ENCODE assay signal across 13 mouse cellular contexts in genomic region chr13:44582767-44583085, GRCm38 (mm10).
DNase-seq lines count a peak whose midpoint lies in the region; ATAC-seq and TF ChIP-seq lines count a peak whose summit lies in the region.
"Had no signal": no experiment of that assay in that cellular context is flagged by ENCODE, and none has a peak within 500 bp of the region (broad histone marks: within the 10 kb centered on the region; RNA-seq: fewer than 3 reads in every experiment).

No protein-coding gene starts in this region.

- H3K36me3 ChIP-seq in heart, embryonic 10.5 days = no peaks in the 10 kb centered on the region
- H3K36me3 ChIP-seq in embryonic facial prominence, embryonic 14.5 days (ENCODE audit: control insufficient read depth, insufficient read depth, low read length) = no peaks in the 10 kb centered on the region
- no peaks in the 10 kb centered on the region for H3K36me3 ChIP-seq in hindbrain, postnatal 0 days (ENCODE audit: insufficient read depth, low read length)
- H3K36me3 ChIP-seq in midbrain, postnatal 0 days (ENCODE audit: insufficient read depth, low read length) = no peaks in the 10 kb centered on the region
- no peaks in the 10 kb centered on the region for H3K36me3 ChIP-seq in thymus, adult 2 months (ENCODE audit: control insufficient read depth, insufficient read depth, low read length)

- no peak for DNase-seq in heart, embryonic 10.5 days (ENCODE audit: low spot score)
- DNase-seq in heart, adult 18-20 months = no peak
- peak; percentile 68 for DNase-seq in embryonic facial prominence, embryonic 14.5 days (ENCODE audit: low spot score)
- DNase-seq in hindbrain, postnatal 0 days (ENCODE audit: low spot score) = no peak
- no peak for DNase-seq in midbrain, postnatal 0 days (ENCODE audit: low spot score)
- no peak for DNase-seq in thymus, adult 2 months
- DNase-seq in lung, postnatal 36 days = no peak
- no peak for DNase-seq in right cerebral cortex, postnatal 4 days
- DNase-seq: adrenal gland, adult 8-10 months; cerebellum, adult 11 months; kidney, postnatal 25 days; spleen, adult 18-20 months had no signal

- TF ChIP-seq POLR2A in thymus, adult 2 months (IDR thresholded peaks at IDR 0.05; ENCODE audit: control insufficient read depth, extremely low read depth, insufficient read depth, low read length, poor library complexity) = no peak

- peak overlapping the region; percentile 86 for H3K27ac ChIP-seq in heart, embryonic 10.5 days
- H3K27ac ChIP-seq in embryonic facial prominence, embryonic 14.5 days (replicated peaks; ENCODE audit: low read depth, low read length) = no peak overlapping the region
- H3K27ac ChIP-seq in hindbrain, postnatal 0 days = no peak overlapping the region
- H3K27ac ChIP-seq in midbrain, postnatal 0 days (ENCODE audit: low read depth, low read length) = 0 out of 2 replicates have a peak overlapping the region, but pooled peaks have one; percentile 1
- H3K27ac ChIP-seq in thymus, adult 2 months (ENCODE audit: control insufficient read depth, insufficient read depth, low read length) = no peak overlapping the region

- peak overlapping the region; percentile 46 for H3K4me3 ChIP-seq in heart, embryonic 10.5 days
- H3K4me3 ChIP-seq in embryonic facial prominence, embryonic 14.5 days (ENCODE audit: low read depth, low read length) = no peak overlapping the region
- H3K4me3 ChIP-seq in hindbrain, postnatal 0 days (ENCODE audit: low read length) = no peak overlapping the region
- H3K4me3 ChIP-seq in midbrain, postnatal 0 days (ENCODE audit: low read depth, low read length) = no peak overlapping the region
- H3K4me3 ChIP-seq in thymus, adult 2 months (ENCODE audit: control insufficient read depth, insufficient read depth, low read length) = no peak overlapping the region
- H3K4me3 ChIP-seq: erythroblast, embryonic 14.5 days had no signal

- peak overlapping the region; percentile 43 for H3K4me2 ChIP-seq in embryonic facial prominence, embryonic 14.5 days (ENCODE audit: low read depth, low read length)
- H3K4me2 ChIP-seq in hindbrain, postnatal 0 days (ENCODE audit: low read depth, low read length) = 0 out of 2 replicates have a peak overlapping the region, but pooled peaks have one; percentile 37
- peak overlapping the region; percentile 27 for H3K4me2 ChIP-seq in midbrain, postnatal 0 days (ENCODE audit: low read depth, low read length, poor library complexity, severe bottlenecking)

- TF ChIP-seq CTCF in hindbrain, postnatal 0 days (IDR thresholded peaks at IDR 0.05; ENCODE audit: low read depth) = no peak
- TF ChIP-seq CTCF in midbrain, postnatal 0 days (IDR thresholded peaks at IDR 0.05) = no peak
- no peak for TF ChIP-seq CTCF in thymus, adult 2 months (IDR thresholded peaks at IDR 0.05; ENCODE audit: borderline replicate concordance, control insufficient read depth, extremely low read depth, insufficient read depth, low read length, poor library complexity)

- no peaks in the 10 kb centered on the region for H3K27me3 ChIP-seq in heart, embryonic 10.5 days (ENCODE audit: insufficient read depth, poor library complexity, severe bottlenecking)
- H3K27me3 ChIP-seq in embryonic facial prominence, embryonic 14.5 days (replicated peaks; ENCODE audit: control insufficient read depth, insufficient read depth, low read length) = no peaks in the 10 kb centered on the region
- no peaks in the 10 kb centered on the region for H3K27me3 ChIP-seq in hindbrain, postnatal 0 days (ENCODE audit: insufficient read depth, low read length)
- H3K27me3 ChIP-seq in midbrain, postnatal 0 days (ENCODE audit: insufficient read depth, low read length) = no peaks in the 10 kb centered on the region
- H3K27me3 ChIP-seq in thymus, adult 2 months (ENCODE audit: control insufficient read depth, insufficient read depth, low read length) = no peaks in the 10 kb centered on the region

- no peak for ATAC-seq in embryonic facial prominence, embryonic 14.5 days (ENCODE audit: low read depth)
- no peak for ATAC-seq in hindbrain, postnatal 0 days
- ATAC-seq in midbrain, postnatal 0 days (ENCODE audit: low FRiP score) = no peak

- no peaks in the 10 kb centered on the region for H3K9me3 ChIP-seq in heart, embryonic 10.5 days
- peaks cover 9% of the 10 kb centered on the region for H3K9me3 ChIP-seq in embryonic facial prominence, embryonic 14.5 days (ENCODE audit: control insufficient read depth, low read length)
- no peaks in the 10 kb centered on the region for H3K9me3 ChIP-seq in hindbrain, postnatal 0 days (ENCODE audit: low read length)
- peaks cover 5% of the 10 kb centered on the region; the same call in 1 of the 2 replicates for H3K9me3 ChIP-seq in midbrain, postnatal 0 days (ENCODE audit: low read length)

- peaks cover 46% of the 10 kb centered on the region for H3K4me1 ChIP-seq in heart, embryonic 10.5 days
- H3K4me1 ChIP-seq in embryonic facial prominence, embryonic 14.5 days (ENCODE audit: control insufficient read depth, insufficient read depth, low read length) = peaks cover 30% of the 10 kb centered on the region
- H3K4me1 ChIP-seq in hindbrain, postnatal 0 days (ENCODE audit: insufficient read depth, low read length) = no peaks in the 10 kb centered on the region
- H3K4me1 ChIP-seq in midbrain, postnatal 0 days (ENCODE audit: insufficient read depth, low read length) = peaks cover 18% of the 10 kb centered on the region; the same call in 1 of the 2 replicates
- peaks cover 25% of the 10 kb centered on the region for H3K4me1 ChIP-seq in thymus, adult 2 months (replicated peaks; ENCODE audit: control insufficient read depth, insufficient read depth, low read length)

- H3K9ac ChIP-seq in embryonic facial prominence, embryonic 14.5 days (ENCODE audit: low read depth, low read length) = peak overlapping the region; percentile 28; the same call in 1 of the 2 replicates
- no peak overlapping the region for H3K9ac ChIP-seq in hindbrain, postnatal 0 days (replicated peaks; ENCODE audit: low read length)
- H3K9ac ChIP-seq in midbrain, postnatal 0 days (replicated peaks; ENCODE audit: low read length, poor library complexity, severe bottlenecking) = no peak overlapping the region

- 15% methylated on average over 2 of the region's 2 CpGs for WGBS in heart, embryonic 10.5 days
- 15% methylated on average over 2 of the region's 2 CpGs for WGBS in embryonic facial prominence, embryonic 14.5 days
- WGBS in hindbrain, postnatal 0 days = 38% methylated on average over 2 of the region's 2 CpGs
- 16% methylated on average over 2 of the region's 2 CpGs for WGBS in midbrain, postnatal 0 days
- 90% methylated on average over 2 of the region's 2 CpGs for WGBS in thymus, adult 2 months

Comparison
In these comparisons a context has a peak if more than half of its experiments do, and no peak if none do; other contexts are left out.
1. H3K27ac ChIP-seq: peak in heart, embryonic 10.5 days (single experiment) and midbrain, postnatal 0 days (single experiment); none in embryonic facial prominence, embryonic 14.5 days (single experiment), hindbrain, postnatal 0 days (single experiment) and thymus, adult 2 months (single experiment).
2. Peak in every context shown above with its lines, with median percentiles within 50 percentile points of each other: H3K4me2 ChIP-seq.